Mouse (Mus musculus) forebrain, embryonic 16.5 days (tissue): Measurements from ENCODE around the gene 4930535I16Rik. TPM values are rescaled to one million over a fixed set of nuclear protein-coding genes. Genes with fewer than 3 reads are reported as not detected.

ENCODE experiments used
- ATAC-seq: fragments of 200-750 bp; cut with Nextera tagmentation; 2 replicates; pipeline ENCODE4 v1.8.0; 2017; ENCODE audit warnings: mild to moderate bottlenecking, moderate library complexity
- H3K27ac ChIP-seq: fragments of 300-500 bp; sonication (generic); 2 replicates; pipeline ENCODE4 v1.5.1; 2014; ENCODE audit warnings: low read length, control low read depth
- H3K27me3 ChIP-seq: fragments of 300-500 bp; sonication (generic); replicated peaks from 2 replicates; pipeline ENCODE4 v1.6.1; 2014; ENCODE audit warnings: low read length; ENCODE audit not compliant: control insufficient read depth, insufficient read depth
- H3K36me3 ChIP-seq: fragments of 300-500 bp; sonication (generic); 2 replicates; pipeline ENCODE4 v1.6.1; 2014; ENCODE audit not compliant: control insufficient read depth, insufficient read depth
- H3K4me1 ChIP-seq: fragments of 300-500 bp; sonication (generic); replicated peaks from 2 replicates; pipeline ENCODE4 v1.6.1; 2014; ENCODE audit warnings: low read length; ENCODE audit not compliant: control insufficient read depth, insufficient read depth
- H3K4me2 ChIP-seq: fragments of 300-500 bp; sonication (generic); 2 replicates; pipeline ENCODE4 v1.6.1; 2014; ENCODE audit warnings: mild to moderate bottlenecking, low read length, control low read depth
- H3K4me3 ChIP-seq: fragments of 300-500 bp; sonication (generic); replicated peaks from 2 replicates; pipeline ENCODE4 v1.5.1; 2014; ENCODE audit warnings: mild to moderate bottlenecking, low read length, control low read depth
- H3K9ac ChIP-seq: fragments of 300-500 bp; sonication (generic); replicated peaks from 2 replicates; pipeline ENCODE4 v1.6.1; 2014; ENCODE audit warnings: low read depth, low read length, control low read depth
- H3K9me3 ChIP-seq: fragments of 300-500 bp; sonication (generic); 2 replicates; pipeline ENCODE4 v1.6.1; 2016; ENCODE audit warnings: low read length; ENCODE audit not compliant: control insufficient read depth
- WGBS: fragments of 180-500 bp; shearing (Covaris S2); extraction: QIAGEN DNeasy Blood & Tissue Kit; methylation state at CpG from one replicate; pipeline ENCODE4 v1.1.7; 2014; 5-methylcytosine and 5-hydroxymethylcytosine counted together
- polyA plus RNA-seq: library from polyadenylated mRNA; unstranded; fragments of >200 nt; fragmentation: Nextera tagmentation; extraction: Ambion mirVana; gene quantifications from 2 replicates; pipeline ENCODE4 v1.2.1, GENCODE M21; 2015

4930535I16Rik gene
- not detected in 2 replicates for polyA plus RNA-seq

DNA sequence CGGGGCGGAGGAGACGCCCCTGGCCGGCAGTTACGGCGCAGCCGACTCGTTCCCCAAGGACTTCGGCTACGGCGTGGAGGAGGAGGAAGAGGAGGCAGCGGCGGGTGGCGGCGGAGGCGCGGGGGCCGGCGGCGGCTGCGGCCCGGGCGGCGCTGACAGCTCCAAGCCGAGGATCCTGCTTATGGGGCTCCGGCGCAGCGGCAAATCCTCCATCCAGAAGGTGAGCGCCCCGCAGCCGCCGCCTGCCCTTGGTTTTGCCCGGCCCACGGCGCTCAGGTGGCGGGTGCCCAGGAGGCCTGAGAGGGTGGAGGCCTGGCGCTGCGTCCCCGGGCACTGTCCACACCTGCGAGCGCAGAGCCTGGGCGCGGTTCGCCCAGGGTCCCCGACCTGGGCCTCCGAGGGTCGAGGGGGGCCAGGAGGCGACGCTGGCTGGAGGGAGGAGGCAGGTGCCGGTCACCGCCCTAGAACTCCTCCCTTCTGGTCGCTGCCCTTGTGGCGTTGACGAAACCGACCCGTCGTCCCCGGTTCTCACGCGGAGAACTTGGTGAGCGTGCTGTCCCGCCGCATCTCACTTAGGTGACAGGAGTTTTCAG is at the start of gene 4930535I16Rik:
4930535I16Rik (minus strand) TSS at position 475 of the 593 bp plus-strand sequence.
- Histone ChIP-seq H3K27ac (peak within 1 kb of the TSS; percentile 87), H3K4me2 (peak within 1 kb of the TSS; percentile 93), H3K36me3 (peaks cover 5% of the 10 kb centered on the region), H3K4me1 (peaks cover 20% of the 10 kb centered on the region), H3K9ac (peak within 1 kb of the TSS; percentile 97), H3K27me3 (no peaks in the 10 kb centered on the region), H3K9me3 (no peaks in the 10 kb centered on the region), H3K4me3 (peak within 1 kb of the TSS; percentile 98)
- WGBS, result under 1% methylated on average over 52 of the region's 63 CpGs
- ATAC-seq, result peak; percentile 31; the same call in 1 of the 2 replicates

DNA sequence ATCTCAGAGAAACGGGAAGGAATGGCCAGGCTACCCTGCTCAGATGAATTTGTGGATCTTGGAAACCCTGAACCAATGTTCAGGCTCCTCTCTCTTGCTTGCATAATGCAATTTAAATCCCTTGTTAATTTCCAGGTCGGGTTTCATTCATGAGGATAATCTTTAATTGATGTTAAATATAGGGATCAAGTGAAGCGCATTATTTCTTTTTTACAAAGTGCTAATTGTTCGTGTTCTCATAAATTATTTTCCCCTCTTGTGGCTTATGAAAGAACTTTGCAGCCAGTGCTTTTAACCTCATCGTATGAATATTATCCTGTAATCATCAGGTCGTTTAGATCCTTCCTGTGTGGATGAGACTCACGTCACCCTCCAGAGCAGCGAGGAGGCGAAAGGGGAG is 44.9 kb upstream of the 4930535I16Rik start:
- Histone ChIP-seq H3K36me3 (no peaks in the 10 kb centered on the region), H3K9me3 (no peaks in the 10 kb centered on the region), H3K9ac (no peak overlapping the region), H3K27ac (no peak overlapping the region), H3K4me3 (no peak overlapping the region), H3K4me2 (no peak overlapping the region), H3K4me1 (peaks cover 8% of the 10 kb centered on the region), H3K27me3 (no peaks in the 10 kb centered on the region; the same call in 1 of the 2 replicates)
- no peak; the same call in 1 of the 2 replicates for ATAC-seq
- WGBS, result 15% methylated on average over 9 of the region's 9 CpGs

DNA sequence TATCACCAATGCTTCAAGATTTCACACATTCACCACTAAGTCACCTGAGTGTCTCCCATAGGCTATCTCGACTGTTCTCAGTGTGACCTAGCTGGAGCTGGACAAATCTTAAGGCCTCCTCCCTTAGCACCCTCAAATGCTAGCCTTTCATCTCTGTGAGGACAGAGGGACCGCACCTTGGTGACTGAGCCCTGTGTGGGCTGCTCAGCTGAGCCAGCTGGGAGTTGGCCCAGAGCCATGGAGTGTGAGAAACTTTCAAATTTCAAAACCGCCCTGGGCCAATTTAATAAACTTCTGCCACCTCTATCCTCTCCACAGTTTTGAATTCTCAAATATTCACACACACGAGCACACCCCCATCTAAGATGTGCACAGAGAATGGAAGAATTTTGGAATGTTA is 43.1 kb upstream of the 4930535I16Rik start:
- 56% methylated on average over 4 of the region's 4 CpGs for WGBS
- no peak for ATAC-seq
- no peak overlapping the region for H3K4me3 ChIP-seq

DNA sequence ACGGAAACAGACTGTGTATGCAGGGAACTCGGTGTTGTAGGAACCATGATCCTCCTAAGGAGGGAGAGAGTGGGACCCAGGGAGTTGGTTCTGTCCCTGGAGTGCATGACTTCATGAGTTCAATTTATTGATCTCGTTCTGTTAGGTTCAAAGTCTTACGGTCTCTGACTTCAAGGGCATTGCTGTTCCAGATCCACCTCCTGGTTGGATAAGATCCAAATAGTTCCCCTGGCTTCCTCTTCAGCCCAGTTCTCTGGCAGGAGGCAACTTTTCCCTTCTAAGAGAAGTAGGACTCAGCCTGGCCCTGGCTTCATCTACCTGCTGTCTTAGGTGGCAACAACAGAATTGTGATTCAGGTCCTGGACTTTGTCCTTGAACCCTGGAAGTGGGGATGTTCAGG is 40.1 kb upstream of the 4930535I16Rik start:
- no peak overlapping the region for H3K4me2 ChIP-seq
- H3K27me3 ChIP-seq, result peaks cover 4% of the 10 kb centered on the region; the same call in 1 of the 2 replicates
- H3K9ac ChIP-seq, result no peak overlapping the region
- ATAC-seq, result no peak; the same call in 1 of the 2 replicates
- H3K4me3 ChIP-seq, result no peak overlapping the region
- WGBS, result 73% methylated on average over 4 of the region's 4 CpGs
- peaks cover 18% of the 10 kb centered on the region for H3K4me1 ChIP-seq
- no peaks in the 10 kb centered on the region for H3K36me3 ChIP-seq
- no peak overlapping the region for H3K27ac ChIP-seq
- no peaks in the 10 kb centered on the region for H3K9me3 ChIP-seq

More for the DNA sequence above, 43.1 kb upstream of the 4930535I16Rik start:
- H3K4me1 ChIP-seq, result peaks cover 20% of the 10 kb centered on the region
- no peaks in the 10 kb centered on the region for H3K9me3 ChIP-seq
- H3K27me3 ChIP-seq, result peaks cover 2% of the 10 kb centered on the region; the same call in 1 of the 2 replicates
- no peaks in the 10 kb centered on the region for H3K36me3 ChIP-seq
- H3K27ac ChIP-seq, result no peak overlapping the region
- H3K9ac ChIP-seq, result no peak overlapping the region
- no peak overlapping the region for H3K4me2 ChIP-seq

DNA sequence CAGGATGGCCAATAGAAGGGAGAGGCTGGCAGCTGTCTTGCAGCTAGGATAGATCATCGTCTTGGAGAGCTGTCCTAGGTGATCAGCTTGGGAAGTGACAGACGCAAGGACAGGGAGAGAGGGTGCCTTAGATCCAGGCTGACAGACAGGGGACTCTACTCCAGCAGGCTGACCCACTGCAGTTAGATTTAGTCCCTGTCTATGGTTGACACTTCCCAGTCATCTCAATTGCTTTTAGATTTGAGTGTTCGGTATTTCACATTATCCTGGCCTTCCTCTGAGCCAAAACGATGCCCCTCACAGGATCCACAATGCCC is 39.6 kb upstream of the 4930535I16Rik start:
- 58% methylated on average over 4 of the region's 4 CpGs for WGBS
- Histone ChIP-seq H3K4me1 (peaks cover 16% of the 10 kb centered on the region), H3K27ac (no peak overlapping the region), H3K9me3 (no peaks in the 10 kb centered on the region), H3K4me3 (no peak overlapping the region; the same call in 1 of the 2 replicates), H3K36me3 (no peaks in the 10 kb centered on the region), H3K4me2 (peak overlapping the region; percentile 50), H3K27me3 (peaks cover 4% of the 10 kb centered on the region; the same call in 1 of the 2 replicates), H3K9ac (0 out of 2 replicates have a peak overlapping the region, but pooled peaks have one; percentile 3)
- peak; percentile 63 for ATAC-seq

DNA sequence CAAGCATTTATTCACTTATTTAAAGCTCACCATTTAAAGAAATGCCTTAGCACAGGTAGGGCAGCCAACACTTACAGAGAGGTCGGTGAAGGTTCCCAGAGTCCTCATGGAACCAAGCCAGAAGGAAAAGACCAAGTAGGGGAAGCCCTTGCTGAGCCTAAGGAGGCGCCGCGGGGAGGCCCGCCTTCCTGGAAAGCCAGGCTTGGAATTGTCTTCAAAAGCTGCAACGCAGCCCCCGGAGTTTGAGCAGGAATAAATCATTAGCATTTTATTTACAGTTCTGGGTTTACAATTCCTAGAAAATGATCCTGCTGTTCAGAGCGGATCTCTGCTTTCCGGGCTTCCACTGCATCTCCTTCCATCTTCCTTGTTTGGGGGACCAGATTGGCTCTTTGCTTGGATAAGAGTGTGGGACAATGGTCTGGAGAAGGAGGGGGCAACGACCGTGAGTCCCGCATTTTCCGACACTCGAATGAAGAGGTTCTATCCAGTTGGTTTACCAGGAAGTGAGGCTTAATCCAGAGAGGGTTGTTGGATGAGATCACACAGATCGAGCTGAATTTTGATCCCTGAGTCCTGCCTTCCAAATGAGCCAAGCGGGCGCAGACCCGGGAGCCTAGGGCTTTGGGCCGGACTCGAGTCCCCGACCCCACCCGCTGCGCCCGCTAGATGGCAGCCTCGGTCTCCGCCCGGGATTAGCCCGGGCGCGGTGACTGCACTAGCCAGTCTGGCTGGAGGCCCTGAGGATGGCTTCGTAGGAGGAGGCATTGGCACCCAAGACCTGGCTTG is 39.1 kb upstream of the 4930535I16Rik start:
- H3K27ac ChIP-seq, result no peak overlapping the region
- no peaks in the 10 kb centered on the region for H3K36me3 ChIP-seq
- H3K9ac ChIP-seq, result peak overlapping the region; percentile 51
- H3K4me3 ChIP-seq, result peak overlapping the region; percentile 26
- ATAC-seq, result peak; percentile 93
- 5% methylated on average over 31 of the region's 31 CpGs for WGBS
- H3K4me1 ChIP-seq, result peaks cover 16% of the 10 kb centered on the region
- H3K27me3 ChIP-seq, result peaks cover 4% of the 10 kb centered on the region; the same call in 1 of the 2 replicates
- no peaks in the 10 kb centered on the region for H3K9me3 ChIP-seq
- peak overlapping the region; percentile 50 for H3K4me2 ChIP-seq

DNA sequence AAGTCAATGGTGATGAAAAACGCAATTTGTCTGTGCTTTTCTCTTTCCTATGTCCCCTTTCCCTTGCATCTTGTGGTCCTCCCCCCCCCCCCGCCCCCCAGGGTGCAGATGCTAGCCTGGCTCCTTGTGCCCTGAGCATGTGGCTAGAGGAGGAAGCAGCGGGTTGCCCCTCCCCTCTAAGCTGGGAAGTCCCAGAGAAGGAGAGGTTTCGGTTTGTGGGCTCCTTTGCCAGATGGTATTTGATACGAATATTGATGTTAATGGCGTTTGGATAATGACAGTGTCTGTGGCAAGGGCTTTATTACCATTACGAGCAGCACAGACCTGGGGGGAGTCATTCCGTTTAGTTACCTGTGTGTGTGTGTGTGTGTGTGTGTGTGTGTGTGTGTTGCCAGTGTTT is 34.2 kb upstream of the 4930535I16Rik start:
- H3K9me3 ChIP-seq, result no peaks in the 10 kb centered on the region
- H3K27ac ChIP-seq, result no peak overlapping the region
- H3K36me3 ChIP-seq, result no peaks in the 10 kb centered on the region
- H3K4me2 ChIP-seq, result no peak overlapping the region
- H3K4me1 ChIP-seq, result peaks cover 8% of the 10 kb centered on the region
- H3K9ac ChIP-seq, result no peak overlapping the region
- no peak for ATAC-seq
- H3K4me3 ChIP-seq, result no peak overlapping the region
- WGBS, result 41% methylated on average over 8 of the region's 8 CpGs
- H3K27me3 ChIP-seq, result peaks cover 4% of the 10 kb centered on the region; the same call in 1 of the 2 replicates

DNA sequence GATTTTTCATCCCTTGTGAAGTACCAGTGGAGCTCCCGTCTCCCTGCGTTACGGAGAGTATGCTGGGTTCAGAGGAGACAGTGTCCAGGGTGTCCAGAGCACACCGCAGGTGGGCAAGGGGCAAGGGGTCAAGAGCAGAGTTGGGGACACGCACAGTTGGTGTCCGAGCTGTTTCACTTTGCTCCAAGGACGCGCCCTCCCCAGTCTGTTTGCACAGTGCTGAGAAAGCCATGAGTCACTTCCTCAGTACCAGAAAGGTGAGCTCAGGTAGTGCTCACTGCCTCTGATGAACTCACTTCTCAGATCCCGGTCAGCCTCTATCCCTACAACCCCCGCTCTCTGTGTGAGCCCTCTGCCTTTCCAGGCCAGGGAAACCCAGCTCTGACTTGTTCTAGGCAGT is 31.8 kb upstream of the 4930535I16Rik start:
- no peaks in the 10 kb centered on the region for H3K4me1 ChIP-seq
- 84% methylated on average over 10 of the region's 10 CpGs for WGBS
- no peaks in the 10 kb centered on the region for H3K9me3 ChIP-seq
- no peak overlapping the region for H3K4me3 ChIP-seq
- ATAC-seq, result no peak
- H3K9ac ChIP-seq, result no peak overlapping the region
- H3K27me3 ChIP-seq, result no peaks in the 10 kb centered on the region
- no peak overlapping the region for H3K27ac ChIP-seq
- H3K36me3 ChIP-seq, result no peaks in the 10 kb centered on the region
- no peak overlapping the region for H3K4me2 ChIP-seq

DNA sequence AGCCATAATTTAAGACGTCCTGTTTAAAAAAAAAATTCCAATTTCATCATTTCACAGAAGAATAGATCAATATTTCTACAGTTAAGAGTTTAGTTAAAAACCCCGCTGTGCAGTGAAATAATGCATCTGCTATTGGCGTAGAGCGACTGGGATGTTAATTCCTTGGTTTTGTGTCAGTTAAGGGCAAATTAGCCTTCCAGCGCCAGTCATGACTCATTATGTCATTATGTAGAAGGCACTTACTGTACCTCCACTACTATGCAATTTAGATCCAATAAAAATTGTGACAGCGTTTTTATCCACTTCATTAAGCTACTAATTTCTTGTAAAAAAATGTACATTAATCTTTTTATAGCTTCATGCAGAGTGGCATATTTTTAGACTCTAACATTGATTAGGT is 31.1 kb upstream of the 4930535I16Rik start:
- no peaks in the 10 kb centered on the region for H3K4me1 ChIP-seq
- H3K9me3 ChIP-seq, result no peaks in the 10 kb centered on the region
- no peaks in the 10 kb centered on the region for H3K27me3 ChIP-seq
- no peak overlapping the region for H3K4me3 ChIP-seq
- 46% methylated on average over 6 of the region's 6 CpGs for WGBS
- no peaks in the 10 kb centered on the region for H3K36me3 ChIP-seq
- H3K4me2 ChIP-seq, result no peak overlapping the region
- no peak overlapping the region for H3K9ac ChIP-seq
- no peak overlapping the region for H3K27ac ChIP-seq
- peak; percentile 55; the same call in 1 of the 2 replicates for ATAC-seq
